Mouse (Mus musculus): ENCODE measurements around the gene Sh3bp4. TPM values are rescaled to one million over a fixed set of nuclear protein-coding genes. Genes with fewer than 3 reads are reported as not detected.
A peak's percentile ranks its signal among the peaks of the same experiment; 100 is the strongest.

The Sh3bp4 gene
- polyA plus RNA-seq, 1 experiment from 2014 or later, result 20.8 TPM

DNA sequence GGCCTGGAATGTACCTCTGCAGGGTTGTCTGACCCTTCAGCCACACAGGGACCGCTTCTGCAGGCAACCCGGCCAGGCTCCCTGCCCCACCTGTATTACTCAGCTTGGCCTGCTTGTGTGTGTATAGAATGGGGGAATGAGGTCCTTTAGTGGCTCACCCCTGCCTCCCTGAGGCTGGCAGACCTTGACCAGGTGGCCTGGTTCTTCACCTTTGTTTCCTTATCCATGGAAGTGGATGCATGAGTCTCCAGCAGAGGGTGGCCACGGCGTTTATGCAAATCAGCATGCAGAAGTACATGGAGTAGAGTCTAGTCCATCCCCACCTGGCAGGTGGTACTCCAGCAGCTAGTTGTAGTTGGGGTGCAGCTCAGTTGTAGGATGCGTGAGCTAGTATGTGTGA, 48.6 kb downstream of the Sh3bp4 start:
- Histone ChIP-seq H3K4me1 (peaks cover 10% of the 10 kb centered on the region), H3K4me2 (replicated peaks) (no peak overlapping the region), H3K27me3 (no peaks in the 10 kb centered on the region), H3K9ac (replicated peaks) (no peak overlapping the region), H3K9me3 (no peaks in the 10 kb centered on the region), H3K27ac (replicated peaks) (no peak overlapping the region), H3K36me3 (no peaks in the 10 kb centered on the region), H3K4me3 (no peak overlapping the region)
- ATAC-seq (replicated peaks), result no peak
- WGBS, result 85% methylated on average over 5 of the region's 5 CpGs

DNA sequence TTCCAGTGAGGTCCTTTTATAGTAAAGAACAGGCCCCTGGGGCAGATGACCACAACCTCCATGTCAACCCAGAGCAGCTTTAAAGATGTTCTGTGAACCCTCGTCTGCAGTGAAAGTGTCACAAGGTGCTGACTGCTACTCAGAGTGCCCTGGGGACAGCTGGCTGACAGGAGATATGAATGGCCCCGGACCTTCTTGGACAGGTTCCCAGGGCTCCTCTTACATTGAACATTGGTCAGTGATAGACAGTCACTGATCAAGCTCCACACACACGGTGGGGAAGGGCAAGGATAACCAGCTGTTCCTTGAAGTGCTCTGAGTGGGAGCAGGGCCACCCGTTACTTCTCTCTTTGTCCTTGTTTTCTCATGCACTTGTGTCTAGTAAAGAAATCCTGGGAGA, 50.1 kb downstream of the Sh3bp4 start:
- 58% methylated on average over 4 of the region's 4 CpGs for WGBS
- Histone ChIP-seq H3K4me3 (no peak overlapping the region), H3K27ac (replicated peaks) (no peak overlapping the region), H3K4me1 (peaks cover 10% of the 10 kb centered on the region), H3K9ac (replicated peaks) (no peak overlapping the region), H3K36me3 (no peaks in the 10 kb centered on the region), H3K27me3 (no peaks in the 10 kb centered on the region), H3K9me3 (no peaks in the 10 kb centered on the region), H3K4me2 (replicated peaks) (no peak overlapping the region)
- ATAC-seq (replicated peaks), result no peak

DNA sequence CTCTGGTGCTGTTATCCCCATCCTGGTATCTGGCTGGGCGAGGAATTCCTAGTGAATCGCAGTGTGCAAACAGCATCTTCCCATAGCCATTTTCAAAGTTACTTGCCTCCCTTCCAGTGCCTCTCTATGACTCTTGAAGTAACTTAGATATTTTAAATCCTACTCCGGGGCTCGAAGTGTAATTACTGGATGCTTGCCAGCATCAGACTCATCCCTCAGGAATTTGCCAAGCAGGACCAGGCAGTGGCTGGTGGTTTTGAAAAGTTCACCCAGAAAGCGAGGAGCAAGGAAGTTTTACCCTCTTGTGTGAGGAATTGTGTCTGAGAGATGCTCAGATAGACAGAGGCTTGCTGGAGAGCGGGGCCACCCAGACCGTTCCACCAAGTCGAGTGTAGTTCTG, 51.3 kb downstream of the Sh3bp4 start:
- H3K4me1 ChIP-seq, result peaks cover 10% of the 10 kb centered on the region
- H3K9ac ChIP-seq (replicated peaks), result no peak overlapping the region
- H3K4me3 ChIP-seq, result no peak overlapping the region
- H3K27me3 ChIP-seq, result no peaks in the 10 kb centered on the region
- no peak overlapping the region for H3K4me2 ChIP-seq (replicated peaks)
- no peak overlapping the region for H3K27ac ChIP-seq (replicated peaks)
- WGBS, result 52% methylated on average over 8 of the region's 8 CpGs
- ATAC-seq (replicated peaks), result no peak
- H3K36me3 ChIP-seq, result no peaks in the 10 kb centered on the region
- H3K9me3 ChIP-seq, result no peaks in the 10 kb centered on the region

DNA sequence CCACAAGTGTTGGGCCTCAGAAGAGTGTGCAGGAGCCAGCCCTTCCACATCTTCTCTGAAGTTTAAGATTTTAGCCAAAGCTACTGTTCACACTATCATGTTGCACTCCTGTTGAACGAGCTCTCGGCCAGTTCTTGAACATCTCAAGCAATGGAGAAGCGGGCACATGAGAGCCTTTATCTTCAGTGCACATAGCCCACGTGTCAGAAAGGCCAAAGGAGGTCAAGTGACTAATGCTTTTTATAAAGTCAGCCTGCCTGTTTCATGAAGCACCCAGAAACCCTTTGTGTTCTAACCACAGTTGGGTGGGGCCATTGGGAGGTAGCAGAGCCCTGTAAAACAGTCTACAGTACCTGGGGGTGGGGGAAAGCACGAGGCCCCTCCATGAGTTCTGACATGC, 52.2 kb downstream of the Sh3bp4 start:
- no peak overlapping the region for H3K27ac ChIP-seq (replicated peaks)
- no peak overlapping the region for H3K4me3 ChIP-seq
- no peak for ATAC-seq (replicated peaks)
- H3K36me3 ChIP-seq, result no peaks in the 10 kb centered on the region
- peaks cover 10% of the 10 kb centered on the region for H3K4me1 ChIP-seq
- H3K9me3 ChIP-seq, result no peaks in the 10 kb centered on the region
- no peaks in the 10 kb centered on the region for H3K27me3 ChIP-seq
- H3K9ac ChIP-seq (replicated peaks), result no peak overlapping the region
- H3K4me2 ChIP-seq (replicated peaks), result no peak overlapping the region
- 85% methylated on average over 5 of the region's 5 CpGs for WGBS

DNA sequence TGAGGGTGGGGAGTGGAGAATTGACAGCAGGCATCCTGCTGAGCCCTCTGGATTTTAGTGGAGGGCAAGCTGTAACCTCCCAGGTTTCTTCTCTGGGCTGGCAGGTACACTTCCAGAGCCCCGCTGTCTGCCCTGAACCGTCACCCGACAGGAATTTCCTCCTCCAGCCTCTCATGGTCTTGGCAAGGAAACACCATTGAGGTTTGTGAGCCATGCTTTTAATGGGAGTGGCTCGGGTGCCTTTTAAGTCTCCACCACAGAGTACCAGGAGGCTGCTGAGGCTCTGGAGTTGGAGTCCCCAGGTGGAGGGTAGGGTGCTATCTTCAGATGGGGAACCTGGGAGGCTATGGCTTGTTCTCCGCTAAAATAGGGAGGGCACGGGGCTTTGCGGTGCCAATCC, 53.9 kb downstream of the Sh3bp4 start:
- Histone ChIP-seq H3K9me3 (no peaks in the 10 kb centered on the region), H3K27me3 (no peaks in the 10 kb centered on the region), H3K36me3 (no peaks in the 10 kb centered on the region), H3K27ac (replicated peaks) (no peak overlapping the region), H3K4me2 (replicated peaks) (no peak overlapping the region), H3K4me3 (no peak overlapping the region), H3K4me1 (peaks cover 10% of the 10 kb centered on the region), H3K9ac (replicated peaks) (no peak overlapping the region)
- WGBS, result 90% methylated on average over 7 of the region's 7 CpGs
- no peak for ATAC-seq (replicated peaks)

DNA sequence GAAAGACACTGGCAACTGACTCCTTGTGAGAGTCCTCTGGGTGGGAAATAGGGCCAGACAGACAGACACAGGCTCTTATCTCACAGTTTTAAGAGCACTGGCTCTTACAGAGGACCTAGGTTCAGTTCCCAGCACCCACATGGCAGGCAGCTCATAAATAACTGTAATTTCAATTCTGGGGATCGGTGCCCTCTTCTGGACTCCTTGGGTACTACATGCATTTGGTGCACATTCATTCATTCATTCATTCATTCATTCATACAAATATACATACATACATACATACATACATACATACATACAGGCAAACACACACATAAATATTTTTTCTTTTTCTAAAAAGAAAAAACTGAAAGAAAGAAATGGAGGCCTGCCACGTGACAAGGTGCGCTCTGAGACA, 56.9 kb downstream of the Sh3bp4 start:
- 98% methylated on average over 3 of the region's 3 CpGs for WGBS
- H3K9ac ChIP-seq (replicated peaks), result no peak overlapping the region
- ATAC-seq (replicated peaks), result no peak

DNA sequence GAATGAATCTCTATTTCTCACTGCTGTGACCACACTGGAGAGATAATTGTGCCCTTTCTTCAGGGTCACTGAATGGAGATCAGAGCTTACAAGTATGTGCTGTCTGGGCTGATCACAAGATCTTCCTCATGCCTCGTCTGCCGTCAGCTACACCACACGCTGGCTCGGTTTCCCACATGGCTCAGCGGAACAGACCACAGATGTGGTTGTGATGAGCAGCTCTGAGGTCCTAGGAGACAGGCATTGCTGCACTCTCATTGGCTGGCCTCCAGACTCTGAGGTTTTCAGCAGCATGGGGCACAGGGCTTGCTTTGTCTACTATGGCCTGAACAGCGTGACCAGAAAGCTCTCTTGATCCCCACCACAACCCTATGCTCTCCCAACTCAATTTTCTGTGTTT, 60.2 kb downstream of the Sh3bp4 start:
- no peak overlapping the region for H3K4me2 ChIP-seq (replicated peaks)
- no peaks in the 10 kb centered on the region for H3K36me3 ChIP-seq
- WGBS, result 79% methylated on average over 6 of the region's 6 CpGs
- peaks cover 6% of the 10 kb centered on the region; the same call in 1 of the 2 replicates for H3K4me1 ChIP-seq
- no peaks in the 10 kb centered on the region for H3K27me3 ChIP-seq
- H3K4me3 ChIP-seq, result no peak overlapping the region
- H3K9ac ChIP-seq (replicated peaks), result no peak overlapping the region
- H3K9me3 ChIP-seq, result no peaks in the 10 kb centered on the region
- no peak overlapping the region for H3K27ac ChIP-seq (replicated peaks)
- ATAC-seq (replicated peaks), result no peak

More for the DNA sequence above, 56.9 kb downstream of the Sh3bp4 start:
- no peaks in the 10 kb centered on the region for H3K36me3 ChIP-seq
- peaks cover 5% of the 10 kb centered on the region; the same call in 1 of the 2 replicates for H3K4me1 ChIP-seq
- H3K9me3 ChIP-seq, result no peaks in the 10 kb centered on the region
- no peaks in the 10 kb centered on the region for H3K27me3 ChIP-seq
- no peak overlapping the region for H3K27ac ChIP-seq (replicated peaks)
- H3K4me2 ChIP-seq (replicated peaks), result no peak overlapping the region
- H3K4me3 ChIP-seq, result no peak overlapping the region

DNA sequence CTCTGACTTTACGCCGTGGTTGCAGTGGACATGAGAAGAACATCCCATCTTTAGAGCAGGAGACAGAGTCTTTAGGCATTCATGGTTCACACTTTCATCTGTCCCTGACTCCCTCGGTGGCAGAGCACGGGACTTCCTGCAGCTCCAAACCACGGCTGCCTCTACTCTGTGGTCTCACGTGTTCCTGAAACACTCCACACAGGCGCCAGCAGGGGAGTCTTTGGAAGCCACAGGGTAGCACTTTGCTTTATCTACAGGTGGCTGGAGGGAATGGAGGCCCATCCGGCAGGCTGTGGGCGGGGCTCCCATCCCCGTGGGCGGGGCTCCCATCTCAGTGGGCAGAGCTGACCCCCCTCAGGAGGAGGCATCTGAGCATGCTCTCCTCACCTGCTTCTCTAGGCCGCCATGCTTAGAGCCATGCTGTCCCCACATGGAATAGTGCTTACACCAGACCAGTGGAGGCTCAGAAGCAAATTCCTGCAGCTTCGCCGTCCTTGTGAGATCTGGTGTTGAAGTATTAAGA, 60.9 kb downstream of the Sh3bp4 start:
- Histone ChIP-seq H3K4me2 (replicated peaks) (no peak overlapping the region), H3K4me1 (peaks cover 12% of the 10 kb centered on the region), H3K4me3 (no peak overlapping the region), H3K36me3 (no peaks in the 10 kb centered on the region), H3K27me3 (no peaks in the 10 kb centered on the region), H3K27ac (replicated peaks) (no peak overlapping the region), H3K9me3 (no peaks in the 10 kb centered on the region), H3K9ac (replicated peaks) (no peak overlapping the region)
- WGBS, result 79% methylated on average over 14 of the region's 14 CpGs
- no peak for ATAC-seq (replicated peaks)

DNA sequence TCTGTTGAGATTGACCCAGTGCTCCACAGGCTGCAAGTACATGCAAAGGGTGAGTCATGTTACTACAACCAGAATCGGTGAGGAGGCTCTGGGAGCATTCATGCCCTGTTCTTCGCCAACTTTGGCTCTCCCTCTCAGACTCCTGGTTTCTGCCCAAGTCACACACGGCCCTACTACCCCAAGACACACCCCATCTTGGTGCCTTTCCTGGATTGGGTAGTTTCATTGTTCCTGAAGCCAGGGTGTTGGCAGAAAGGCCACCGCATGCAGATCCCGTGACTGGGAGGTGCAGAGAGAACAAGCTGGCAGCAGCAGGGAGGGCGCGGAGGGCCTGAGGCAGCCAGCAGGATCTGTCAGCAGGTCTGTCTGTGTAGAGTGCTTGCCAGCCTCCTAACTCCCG, 61.5 kb downstream of the Sh3bp4 start:
- H3K27ac ChIP-seq (replicated peaks), result no peak overlapping the region
- H3K9ac ChIP-seq (replicated peaks), result no peak overlapping the region
- no peaks in the 10 kb centered on the region for H3K36me3 ChIP-seq
- WGBS, result 73% methylated on average over 8 of the region's 8 CpGs
- H3K9me3 ChIP-seq, result no peaks in the 10 kb centered on the region
- H3K4me1 ChIP-seq, result peaks cover 18% of the 10 kb centered on the region
- no peaks in the 10 kb centered on the region for H3K27me3 ChIP-seq
- H3K4me2 ChIP-seq (replicated peaks), result no peak overlapping the region
- no peak for ATAC-seq (replicated peaks)
- H3K4me3 ChIP-seq, result no peak overlapping the region

DNA sequence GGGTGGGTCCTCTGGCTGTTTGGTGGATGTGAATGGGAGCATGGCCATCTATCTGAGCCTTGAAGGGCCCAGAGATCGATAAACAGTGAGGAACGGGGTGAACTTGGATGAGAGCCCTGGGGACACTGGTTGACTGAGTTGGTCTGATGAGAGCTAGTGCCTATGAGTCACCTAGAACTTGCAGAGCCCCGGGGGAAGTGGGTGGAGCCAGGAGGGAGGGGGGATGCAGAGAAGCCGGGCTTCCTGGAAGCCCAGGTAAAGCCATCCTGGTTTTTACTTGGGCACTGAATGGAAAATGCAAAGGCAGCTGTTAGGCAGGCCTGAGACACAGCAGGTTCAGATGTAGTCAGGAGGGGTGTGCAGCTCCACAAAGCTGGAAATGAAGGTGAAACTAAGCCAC, 63.1 kb downstream of the Sh3bp4 start:
- no peak overlapping the region for H3K4me3 ChIP-seq
- no peaks in the 10 kb centered on the region for H3K9me3 ChIP-seq
- WGBS, result 89% methylated on average over 4 of the region's 4 CpGs
- no peaks in the 10 kb centered on the region for H3K27me3 ChIP-seq
- peaks cover 27% of the 10 kb centered on the region for H3K4me1 ChIP-seq
- no peak overlapping the region for H3K4me2 ChIP-seq (replicated peaks)
- no peak overlapping the region for H3K27ac ChIP-seq (replicated peaks)
- no peaks in the 10 kb centered on the region for H3K36me3 ChIP-seq
- ATAC-seq (replicated peaks), result no peak
- no peak overlapping the region for H3K9ac ChIP-seq (replicated peaks)

DNA sequence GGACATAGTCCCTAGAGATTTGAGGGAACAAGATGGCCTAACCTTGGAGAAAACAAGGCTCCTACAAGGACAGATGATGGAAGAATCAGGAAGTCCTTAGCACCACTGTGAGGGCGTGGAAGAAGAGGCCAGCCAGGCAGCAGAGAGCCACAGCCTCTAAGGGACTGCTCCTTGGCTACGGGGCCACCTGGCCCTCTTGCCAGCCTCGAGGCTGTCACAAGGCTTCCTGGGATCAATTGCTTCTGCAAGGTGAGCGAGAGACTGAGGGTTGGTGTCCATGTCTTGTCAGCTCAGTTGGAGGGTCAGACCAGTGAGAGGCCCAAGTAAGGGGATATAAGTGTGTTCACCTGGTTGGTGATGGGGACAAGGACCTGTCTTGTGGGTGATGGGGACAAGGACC, 63.5 kb downstream of the Sh3bp4 start:
- Histone ChIP-seq H3K4me2 (replicated peaks) (no peak overlapping the region), H3K36me3 (no peaks in the 10 kb centered on the region), H3K9me3 (no peaks in the 10 kb centered on the region), H3K4me3 (no peak overlapping the region), H3K9ac (replicated peaks) (no peak overlapping the region), H3K27me3 (no peaks in the 10 kb centered on the region), H3K27ac (replicated peaks) (no peak overlapping the region), H3K4me1 (peaks cover 27% of the 10 kb centered on the region)
- 88% methylated on average over 4 of the region's 4 CpGs for WGBS
- no peak for ATAC-seq (replicated peaks)

DNA sequence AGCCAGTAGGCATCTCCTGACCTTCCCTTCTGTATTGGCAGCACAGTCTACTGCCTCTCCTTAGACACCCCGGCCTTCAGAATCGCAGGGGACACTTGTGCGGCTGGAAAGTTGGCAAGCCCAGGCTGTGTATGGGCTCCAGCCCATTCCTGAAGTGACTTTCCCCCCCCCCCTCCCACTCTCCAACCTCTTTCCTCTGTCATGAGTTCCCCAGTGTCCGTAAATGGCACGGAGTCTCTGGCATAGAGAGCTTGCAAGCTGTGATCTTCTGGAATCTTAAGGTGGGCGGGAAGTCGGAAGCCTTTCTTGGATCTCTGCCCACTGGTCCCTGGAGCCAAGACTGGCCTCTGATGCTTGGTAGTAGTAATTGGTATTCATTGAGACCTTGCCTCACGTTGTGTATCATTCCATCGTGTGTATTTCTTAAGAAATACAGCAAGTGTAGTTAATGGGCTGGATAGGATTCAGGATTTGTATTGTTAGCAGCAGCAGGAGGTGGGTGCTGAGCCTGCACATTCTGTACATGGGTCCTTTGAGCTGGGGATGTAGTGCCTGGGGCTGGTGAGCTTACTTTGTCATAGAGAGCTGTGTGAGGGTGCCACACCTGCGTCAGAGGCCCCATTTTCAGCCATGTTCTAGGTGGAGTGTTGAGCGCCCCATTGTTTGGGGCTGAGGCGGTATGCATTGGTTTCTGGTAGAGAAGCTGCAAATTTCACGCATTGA, 66.0 kb downstream of the Sh3bp4 start:
- H3K4me3 ChIP-seq, result no peak overlapping the region
- no peak overlapping the region for H3K9ac ChIP-seq (replicated peaks)
- no peaks in the 10 kb centered on the region for H3K36me3 ChIP-seq
- 42% methylated on average over 13 of the region's 13 CpGs for WGBS
- H3K4me1 ChIP-seq, result peaks cover 27% of the 10 kb centered on the region
- no peaks in the 10 kb centered on the region for H3K27me3 ChIP-seq
- peak; percentile 58 for ATAC-seq (replicated peaks)
- 0 out of 2 replicates have a peak overlapping the region, but pooled peaks have one; percentile 21 for H3K27ac ChIP-seq (replicated peaks)
- no peaks in the 10 kb centered on the region; the same call in 1 of the 2 replicates for H3K9me3 ChIP-seq
- no peak overlapping the region for H3K4me2 ChIP-seq (replicated peaks)
